Mouse (Mus musculus) lung, adult 2 months (tissue): ENCODE data around the gene Pfas. TPM values are rescaled to one million over a fixed set of nuclear protein-coding genes. Genes with fewer than 3 reads are reported as not detected.
"Not testable (repeated sequence)": the region's sequence is repeated elsewhere in the genome, so short reads cannot be mapped to it uniquely, and the experiment has no call there.

Experiments
- DNase-seq: peaks from one replicate; pipeline ENCODE4 v3.0.0; 2022
- H3K4me1 ChIP-seq: fragments of 200-500 bp; 2 replicates; pipeline ENCODE4 v1.6.1; 2011; ENCODE audit warnings: low read length; ENCODE audit not compliant: control insufficient read depth, insufficient read depth
- H3K4me3 ChIP-seq: fragments of 200-500 bp; replicated peaks from 2 replicates; pipeline ENCODE3; 2011; ENCODE audit warnings: low read depth, mild to moderate bottlenecking, control low read depth, low read length; ENCODE audit errors: extremely low read depth
- CTCF ChIP-seq: fragments of 200-500 bp; IDR thresholded peaks from 2 replicates; pipeline ENCODE4 v1.5.1; 2011; ENCODE audit warnings: mild to moderate bottlenecking, low read length, control low read depth; ENCODE audit not compliant: insufficient read depth
- POLR2A ChIP-seq: fragments of 200-500 bp; IDR thresholded peaks from 2 replicates; pipeline ENCODE4 v1.6.1; 2011; ENCODE audit warnings: low read depth, mild to moderate bottlenecking, control low read depth, low read length, borderline replicate concordance; ENCODE audit errors: extremely low read depth
- WGBS: fragments of 180-500 bp; shearing (Covaris S2); methylation state at CpG from one replicate; pipeline ENCODE4 v1.1.7; 2018; 5-methylcytosine and 5-hydroxymethylcytosine counted together
- polyA plus RNA-seq: library from polyadenylated mRNA; depleted of rRNA; stranded (reverse); fragments of >200 nt; gene quantifications from 2 replicates; pipeline ENCODE4 v1.2.3, GENCODE M21; 2012

Pfas gene
- polyA plus RNA-seq, 1 experiment, result 11.3 TPM

GRCm38 (mm10) chr11:69026562-69026961 is 18.3 kb upstream of the Pfas start:
- Histone ChIP-seq H3K4me1 (no peaks in the 10 kb centered on the region), H3K4me3 (no peak overlapping the region)
- DNase-seq, result no peak
- 92% methylated on average over 3 of the region's 3 CpGs for WGBS
- TF ChIP-seq POLR2A, result no peak
- no peak for TF ChIP-seq CTCF

- Histone ChIP-seq H3K4me3 (no peak overlapping the region), H3K4me1 (no peaks in the 10 kb centered on the region; the same call in 1 of the 2 replicates)
- TF ChIP-seq POLR2A (no peak), CTCF (no peak)
- no peak for DNase-seq
Observed at GRCm38 (mm10) chr11:69020691-69021090, 12.4 kb upstream of the Pfas start.

GRCm38 (mm10) chr11:69016755-69017154 is 8.5 kb upstream of the Pfas start:
- Histone ChIP-seq H3K4me3 (no peak overlapping the region), H3K4me1 (peaks cover 3% of the 10 kb centered on the region; the same call in 1 of the 2 replicates)
- 56% methylated on average over 3 of the region's 3 CpGs for WGBS
- no peak for DNase-seq
- TF ChIP-seq POLR2A, result no peak
- TF ChIP-seq CTCF, result no peak

DNA sequence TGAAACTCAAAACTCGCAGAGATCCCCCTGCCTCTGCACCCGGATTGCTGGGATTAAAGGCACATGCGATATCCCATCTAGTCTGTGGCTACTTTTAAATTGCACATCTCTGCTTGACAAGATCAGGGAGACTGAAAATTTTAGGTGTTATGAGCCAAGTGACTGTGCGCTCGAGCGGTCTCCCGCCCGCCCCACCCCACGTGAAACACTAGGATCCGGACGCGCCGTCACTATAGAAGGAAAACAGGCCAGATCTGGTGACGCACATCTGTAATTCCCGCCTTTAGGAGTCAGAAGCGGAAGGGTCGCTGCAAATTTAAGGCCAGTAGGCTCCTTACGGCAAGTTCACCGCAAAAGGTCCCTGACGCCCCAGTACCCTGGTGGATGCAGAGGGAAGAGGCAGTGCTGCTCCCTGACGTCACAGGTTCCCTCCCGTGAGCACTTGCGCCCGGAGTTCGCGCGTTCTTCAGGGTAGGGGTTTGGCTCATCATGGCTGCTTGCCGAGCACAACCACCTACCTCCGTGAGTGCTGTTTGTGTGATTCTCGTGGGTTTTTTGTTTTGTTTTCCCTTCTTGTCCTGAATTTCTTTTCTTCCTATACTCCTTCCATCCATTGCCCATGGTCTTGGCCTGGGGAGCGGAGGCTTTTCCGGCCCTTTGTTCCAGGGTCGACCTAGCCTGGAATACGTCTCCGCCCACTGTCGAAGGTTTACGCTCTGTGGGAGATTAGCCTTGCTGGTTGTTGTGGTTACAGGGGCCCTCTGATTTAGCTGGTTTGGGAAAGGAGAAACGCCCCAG is 7.6 kb upstream of the Pfas start, which contains the start of gene Ctc1:
TSS of gene Ctc1 (plus strand) at position 268 of the 798 bp plus-strand sequence.
- 1% methylated on average over 38 of the region's 38 CpGs for WGBS
- DNase-seq, result peak; percentile 85
- TF ChIP-seq POLR2A (peak; percentile 95; the same call in 1 of the 2 replicates), CTCF (peak; percentile 75)
- Histone ChIP-seq H3K4me1 (peaks cover 3% of the 10 kb centered on the region; the same call in 1 of the 2 replicates), H3K4me3 (peak within 1 kb of the TSS; percentile 97)

GRCm38 (mm10) chr11:69012071-69012601 is 3.9 kb upstream of the Pfas start:
- peak; percentile 87; the same call in 1 of the 2 replicates for TF ChIP-seq POLR2A
- TF ChIP-seq CTCF, result no peak
- H3K4me1 ChIP-seq, result peaks cover 3% of the 10 kb centered on the region; the same call in 1 of the 2 replicates
- DNase-seq, result peak; percentile 85
- peak overlapping the region; percentile 62 for H3K4me3 ChIP-seq
- WGBS, result under 1% methylated on average over 18 of the region's 18 CpGs

- DNase-seq, H3K4me1 ChIP-seq, H3K4me3 ChIP-seq: not testable (repeated sequence)
- 47% methylated on average over 2 of the region's 2 CpGs for WGBS
Observed at GRCm38 (mm10) chr11:69011445-69011844, 3.2 kb upstream of the Pfas start.

DNA sequence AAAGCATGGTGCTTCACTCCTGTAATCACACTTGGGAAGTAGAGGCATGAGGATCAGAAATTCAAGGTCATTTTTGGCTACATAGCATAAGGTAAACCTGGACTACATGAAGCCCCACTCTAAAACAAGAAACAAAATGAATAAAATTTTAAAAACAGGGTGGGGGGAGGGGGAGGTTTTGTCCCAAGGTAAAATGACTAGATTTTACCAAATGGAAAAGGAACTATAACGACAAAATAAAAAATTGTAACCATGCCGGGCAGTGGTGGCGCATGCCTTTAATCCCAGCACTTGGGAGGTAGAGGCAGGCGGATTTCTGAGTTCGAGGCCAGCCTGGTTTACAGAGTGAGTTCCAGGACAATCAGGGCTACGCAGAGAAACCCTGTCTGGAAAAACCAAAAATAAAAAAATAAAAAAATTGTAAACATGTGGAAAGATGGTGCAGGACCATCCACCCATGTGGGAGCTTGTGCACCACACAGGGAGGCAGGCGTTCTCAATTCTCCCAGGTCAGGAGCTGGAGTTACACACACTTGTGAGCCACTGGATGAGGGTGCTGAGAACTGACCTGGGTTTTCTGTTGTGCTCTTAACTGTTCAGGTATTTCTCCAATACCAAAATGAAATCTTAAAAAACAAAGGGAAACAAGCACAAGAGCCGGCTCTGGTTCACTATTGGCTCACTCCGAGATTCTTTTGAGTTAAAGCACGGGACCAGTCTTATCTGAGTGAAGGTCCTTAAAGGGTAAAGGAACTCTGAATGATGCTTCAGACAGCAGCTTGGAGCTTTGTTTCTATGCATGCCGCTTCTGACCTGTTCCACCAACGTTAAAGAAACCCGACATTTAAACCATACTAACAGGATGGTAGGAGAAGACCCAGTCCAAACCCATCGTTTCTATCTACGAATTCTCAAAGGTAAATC is 2.4 kb upstream of the Pfas start:
- TF ChIP-seq CTCF, result no peak
- TF ChIP-seq POLR2A, result no peak
- no peak overlapping the region for H3K4me3 ChIP-seq
- WGBS, result 79% methylated on average over 15 of the region's 15 CpGs
- H3K4me1 ChIP-seq, result 0 out of 2 replicates have a peak, but pooled peaks cover 3% of the 10 kb centered on the region
- DNase-seq, result no peak

DNA sequence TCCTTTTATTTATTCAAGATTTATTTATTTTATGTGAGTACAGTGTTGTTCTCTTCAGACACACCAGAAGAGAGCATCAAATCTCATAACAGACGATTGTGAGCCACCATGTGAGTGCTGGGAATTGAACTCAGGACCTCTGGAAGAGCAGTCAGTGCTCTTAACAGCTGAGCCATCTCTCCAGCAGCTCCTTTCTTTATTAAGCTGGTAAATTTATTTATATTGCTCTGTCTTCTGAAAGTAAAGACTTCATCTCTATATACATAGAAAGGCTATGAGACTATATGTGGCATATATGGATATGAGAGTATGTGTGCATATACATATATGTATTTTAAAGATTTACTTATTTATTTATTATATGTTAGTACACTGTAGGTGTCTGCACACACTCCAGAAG is 1.2 kb upstream of the Pfas start:
- DNase-seq, result no peak
- H3K4me3 ChIP-seq, result no peak overlapping the region
- WGBS, result 86% methylated on average over 1 of the region's 1 CpGs
- TF ChIP-seq CTCF, result no peak
- TF ChIP-seq POLR2A, result no peak
- H3K4me1 ChIP-seq, result no peaks in the 10 kb centered on the region

DNA sequence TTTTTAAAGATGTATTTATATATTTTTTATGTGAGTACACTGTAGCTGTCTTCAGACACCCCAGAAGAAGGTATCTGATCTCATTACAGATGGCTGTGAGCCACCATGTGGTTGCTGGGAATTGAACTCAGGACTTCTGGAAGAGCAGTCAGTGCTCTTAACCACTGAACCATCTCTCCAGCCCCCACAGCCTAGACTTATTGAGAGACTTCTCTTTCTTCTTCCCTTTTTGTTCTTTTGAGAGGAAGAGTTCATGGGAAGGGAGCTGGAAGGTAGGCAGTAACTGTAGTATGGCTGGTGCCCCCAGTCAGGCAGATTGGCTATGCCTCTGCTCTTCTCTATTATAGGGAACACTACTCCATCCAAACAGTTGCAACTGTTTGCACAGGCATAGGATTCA is 1.7 kb downstream of the Pfas start:
- not testable (repeated sequence) for H3K4me3 ChIP-seq, DNase-seq, H3K4me1 ChIP-seq

GRCm38 (mm10) chr11:69005193-69005592 is 3.1 kb downstream of the Pfas start:
- TF ChIP-seq POLR2A (no peak), CTCF (no peak)
- 87% methylated on average over 7 of the region's 7 CpGs for WGBS
- no peaks in the 10 kb centered on the region for H3K4me1 ChIP-seq
- DNase-seq, result no peak
- no peak overlapping the region for H3K4me3 ChIP-seq
